Mouse (Mus musculus): Measurements from ENCODE around the gene Gcn1l1.
A peak's percentile ranks its signal among the peaks of the same experiment; 100 is the strongest.

Gene Gcn1l1

DNA sequence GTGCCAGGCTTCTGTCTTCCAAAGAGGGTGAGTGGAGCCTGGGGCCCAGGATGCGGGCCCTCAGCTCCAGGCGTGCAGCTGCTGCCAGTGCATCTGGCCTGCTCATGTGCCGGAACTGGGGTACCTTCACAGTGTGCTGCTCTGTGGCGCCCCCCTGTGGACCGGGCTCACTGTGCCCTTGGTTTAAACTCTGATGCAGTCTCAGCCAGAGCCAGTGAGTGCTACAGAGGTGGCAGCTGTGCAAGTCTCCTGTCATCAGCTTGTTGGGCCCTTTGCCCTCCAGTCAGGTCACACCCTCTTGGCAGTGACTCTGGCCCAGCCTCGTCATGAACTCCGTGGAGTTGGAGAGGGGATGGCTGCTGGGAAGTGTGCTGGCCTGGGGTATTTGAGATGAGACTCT, 49.9 kb downstream of the Gcn1l1 start:
- DNase-seq (ENCODE audit: low spot score), result no peak

- DNase-seq (ENCODE audit: low spot score), result no peak
Measured at GRCm38 (mm10) chr5:115619690-115620089, 54.6 kb downstream of the Gcn1l1 start.

- no peak for DNase-seq (ENCODE audit: low spot score)
Measured at GRCm38 (mm10) chr5:115622686-115623085, 57.6 kb downstream of the Gcn1l1 start.

DNA sequence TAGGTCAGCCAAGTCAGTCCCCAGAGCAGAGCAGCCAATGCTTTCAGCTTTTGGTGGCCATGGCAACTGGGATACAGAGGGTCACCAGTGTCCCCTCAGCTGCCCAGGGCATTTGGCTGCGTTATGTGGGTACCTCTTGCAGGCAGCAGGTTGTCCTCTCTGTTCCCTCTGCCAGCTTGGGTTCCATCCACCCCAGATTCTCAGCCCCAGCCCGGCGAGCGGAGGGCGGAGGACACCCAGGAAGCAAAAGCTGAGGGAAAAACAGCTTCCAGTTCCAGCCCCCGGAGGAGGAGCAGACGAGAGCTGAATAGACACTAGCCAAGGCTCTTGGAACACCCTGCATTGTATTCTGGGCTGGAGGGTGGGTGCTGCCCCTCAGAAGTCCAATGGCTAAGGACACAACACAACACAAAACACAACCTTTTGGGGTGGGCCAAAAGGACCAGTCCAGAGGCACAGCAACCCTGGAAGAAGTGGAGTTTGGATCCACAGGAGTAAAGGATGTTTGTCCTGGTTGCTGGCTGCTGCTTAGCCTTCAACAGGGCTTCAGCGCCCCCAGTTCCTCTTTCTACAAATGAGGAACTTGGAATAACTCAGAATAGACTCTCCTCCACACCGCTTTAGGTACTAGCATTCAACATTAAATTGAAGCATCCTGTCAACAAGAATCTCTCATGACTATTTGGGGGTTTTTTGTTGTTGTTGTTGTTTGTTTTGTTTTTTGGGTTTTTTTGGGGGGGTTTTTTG, 58.8 kb downstream of the Gcn1l1 start:
- no peak for DNase-seq (ENCODE audit: low spot score)

GRCm38 (mm10) chr5:115626237-115626886, 61.3 kb downstream of the Gcn1l1 start:
- no peak for DNase-seq (ENCODE audit: low spot score)

DNA sequence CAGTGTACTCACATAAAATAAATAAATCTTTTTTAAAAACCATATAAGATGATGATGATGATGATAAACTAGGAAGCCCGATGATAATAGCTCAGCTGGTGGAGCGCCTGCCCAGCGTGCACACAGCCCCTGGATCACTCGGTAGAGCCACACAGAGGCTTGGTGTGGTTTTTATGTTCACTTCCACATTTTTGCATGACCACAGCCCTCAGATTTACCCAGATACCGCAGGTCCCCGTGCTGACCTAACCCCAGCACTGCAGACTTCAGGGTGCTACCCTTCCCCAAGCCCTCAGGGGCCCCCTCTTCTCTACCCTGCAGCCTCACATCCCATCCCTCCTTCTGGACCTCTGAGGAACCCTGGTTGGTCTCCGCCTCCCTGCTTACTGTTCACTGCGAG, 63.0 kb downstream of the Gcn1l1 start:
- DNase-seq (ENCODE audit: low spot score), result no peak

- DNase-seq (ENCODE audit: low spot score), result no peak
Measured at GRCm38 (mm10) chr5:115629672-115630071, 64.6 kb downstream of the Gcn1l1 start.

GRCm38 (mm10) chr5:115630291-115630690, 65.2 kb downstream of the Gcn1l1 start:
- DNase-seq (ENCODE audit: low spot score), result no peak

- DNase-seq (ENCODE audit: low spot score), result peak; percentile 54
Measured at GRCm38 (mm10) chr5:115631505-115632357, 66.7 kb downstream of the Gcn1l1 start, which contains the start of gene Rab35. Rab35 (plus strand) TSS chr5:115631908.

- DNase-seq (ENCODE audit: low spot score), result no peak
Measured at GRCm38 (mm10) chr5:115632358-115632714, 67.3 kb downstream of the Gcn1l1 start.

- DNase-seq (ENCODE audit: low spot score), result no peak
Measured at GRCm38 (mm10) chr5:115633060-115633459, 68.0 kb downstream of the Gcn1l1 start.

DNA sequence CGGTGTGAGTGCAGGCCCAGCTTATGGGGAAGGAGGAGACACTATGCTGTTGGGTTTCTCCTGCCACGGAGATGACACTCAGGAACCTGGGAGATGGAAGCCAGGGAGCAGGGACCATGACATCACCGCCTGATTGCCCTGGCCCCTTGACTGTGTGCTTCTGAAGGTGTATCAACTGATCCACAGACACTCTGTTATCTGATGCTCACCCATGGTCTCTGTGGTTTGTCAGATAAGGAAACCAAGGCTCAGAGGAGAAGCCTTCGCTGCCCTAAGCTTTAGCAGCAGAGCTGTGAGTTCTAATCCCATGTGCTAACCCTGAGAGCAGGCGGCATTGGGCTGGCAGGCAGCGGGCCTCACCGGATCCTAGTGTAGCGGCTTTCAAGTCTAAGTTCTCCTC, 69.0 kb downstream of the Gcn1l1 start:
- no peak for DNase-seq (ENCODE audit: low spot score)

DNA sequence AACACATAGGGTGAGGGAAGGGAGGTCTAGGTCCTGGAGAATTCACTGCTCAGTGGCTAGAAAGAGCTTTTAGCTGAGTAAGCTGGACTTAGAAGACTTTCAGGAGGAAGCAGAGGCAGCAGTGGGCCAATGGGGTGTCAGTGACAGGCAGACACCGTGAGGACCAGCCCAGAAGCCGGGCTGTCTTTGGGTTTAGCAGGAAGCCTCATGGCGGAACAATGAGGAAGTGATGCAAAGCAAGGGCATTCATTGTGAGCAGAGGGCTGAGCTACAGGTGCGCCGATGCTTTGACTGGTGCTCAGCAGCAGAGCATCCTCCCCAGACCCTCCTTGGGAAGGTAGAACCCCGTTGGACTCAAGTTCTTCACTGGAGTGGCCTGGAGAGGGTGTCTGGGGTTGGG, 70.5 kb downstream of the Gcn1l1 start:
- no peak for DNase-seq (ENCODE audit: low spot score)

DNA sequence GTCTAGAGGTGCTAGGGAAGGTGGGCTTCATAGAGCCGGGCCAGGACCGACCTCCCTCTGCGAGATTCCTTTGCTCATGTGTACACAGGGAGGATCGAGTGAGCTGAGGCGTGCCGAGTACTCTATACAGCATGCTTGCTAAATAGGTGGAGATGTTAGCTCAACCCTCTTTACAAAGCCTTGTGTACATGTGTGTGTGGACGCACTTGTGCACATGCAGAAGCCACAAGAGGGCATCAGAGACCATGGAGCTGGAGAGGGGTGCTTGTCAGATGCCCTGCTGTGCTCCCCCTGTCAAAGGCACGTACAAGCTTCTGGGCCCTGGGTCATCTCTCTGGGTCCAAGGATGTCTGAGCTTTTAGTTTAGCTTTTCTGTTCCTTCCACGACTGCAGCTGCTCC, 79.1 kb downstream of the Gcn1l1 start:
- no peak for DNase-seq (ENCODE audit: low spot score)

DNA sequence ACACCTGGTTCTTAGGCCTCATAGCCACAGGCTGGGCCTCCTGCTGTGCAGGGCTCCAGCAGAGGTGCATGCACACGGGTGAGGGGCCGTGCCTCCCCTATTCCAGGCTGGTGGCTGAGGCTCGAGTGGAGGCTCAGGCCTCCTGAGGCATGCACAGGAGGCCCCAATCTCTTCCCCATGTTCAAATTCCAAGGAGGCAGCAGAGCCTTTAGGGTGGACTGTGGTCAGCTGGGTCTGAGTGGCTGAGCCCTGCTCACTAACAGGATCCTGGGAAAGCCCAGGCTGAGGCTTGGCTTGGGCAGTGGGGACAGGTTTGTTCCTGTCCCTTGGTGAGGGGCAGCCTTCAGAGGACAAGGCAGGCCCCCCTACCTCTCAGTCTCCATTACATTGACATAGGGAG, 83.8 kb downstream of the Gcn1l1 start:
- DNase-seq (ENCODE audit: low spot score), result no peak

GRCm38 (mm10) chr5:115649699-115650098, 84.6 kb downstream of the Gcn1l1 start:
- no peak for DNase-seq (ENCODE audit: low spot score)

- no peak for DNase-seq (ENCODE audit: low spot score)
Measured at GRCm38 (mm10) chr5:115650885-115651284, 85.8 kb downstream of the Gcn1l1 start.

- no peak for DNase-seq (ENCODE audit: low spot score)
Measured at GRCm38 (mm10) chr5:115651821-115652220, 86.8 kb downstream of the Gcn1l1 start.

- peak; percentile 100 for DNase-seq (ENCODE audit: low spot score)
Measured at GRCm38 (mm10) chr5:115652681-115653575, 87.9 kb downstream of the Gcn1l1 start.

DNA sequence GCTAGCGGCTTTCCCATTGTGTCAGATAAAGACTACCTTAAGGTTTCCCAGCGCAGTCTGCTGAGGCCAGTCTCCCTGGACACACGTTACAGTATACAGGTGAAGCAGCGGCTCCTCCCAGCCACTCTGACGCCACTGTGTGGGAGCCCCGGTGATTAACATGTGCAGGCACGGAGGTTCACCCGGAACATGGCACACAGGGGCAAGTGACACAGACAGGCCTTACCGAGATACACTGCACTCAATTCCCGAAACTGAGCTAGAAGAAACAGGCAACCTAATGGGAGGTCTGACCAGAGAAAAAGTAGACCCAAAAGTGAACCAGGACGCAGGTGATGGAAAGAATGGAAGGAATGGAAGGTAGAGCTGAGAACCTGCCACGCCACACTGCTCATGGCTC, 88.7 kb downstream of the Gcn1l1 start:
- no peak for DNase-seq (ENCODE audit: low spot score)

DNA sequence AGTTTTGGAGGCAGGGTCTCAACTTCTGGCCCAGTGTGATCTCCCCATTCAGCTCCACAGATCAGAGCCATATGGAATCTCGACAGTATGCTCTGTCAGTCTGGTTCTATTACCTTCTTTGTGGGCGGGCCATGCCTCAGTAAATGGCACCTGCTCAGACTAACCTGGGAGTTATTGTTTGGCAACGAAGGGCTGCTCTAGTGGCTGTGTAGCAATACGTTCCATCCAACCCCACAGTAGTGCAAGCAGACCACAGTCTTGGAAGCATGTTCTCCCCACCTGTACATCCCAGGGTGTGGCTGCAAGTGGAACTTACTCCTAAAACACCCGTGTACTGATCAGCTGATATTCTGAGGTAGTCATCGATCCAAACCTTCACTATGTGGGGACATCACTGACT, 91.6 kb downstream of the Gcn1l1 start:
- no peak for DNase-seq (ENCODE audit: low spot score)

DNA sequence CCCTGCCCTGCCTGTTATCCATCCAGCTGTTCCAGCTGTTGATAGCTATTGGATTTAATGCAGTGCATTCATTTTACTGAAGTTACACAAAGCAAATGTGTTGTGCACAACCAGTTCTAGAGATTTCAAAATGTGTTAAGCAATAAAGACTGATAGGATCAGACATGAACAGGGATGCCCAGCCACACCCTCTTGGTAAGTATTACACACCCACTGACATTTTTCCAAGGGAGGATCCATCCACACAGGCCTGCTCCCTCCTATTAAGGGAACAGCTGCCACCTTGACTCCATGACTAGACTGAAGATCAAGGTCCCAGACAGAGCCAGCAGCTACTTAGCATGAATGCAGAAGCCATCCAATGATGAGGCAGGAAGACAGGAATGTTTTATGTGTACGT, 92.2 kb downstream of the Gcn1l1 start:
- no peak for DNase-seq (ENCODE audit: low spot score)
